Mouse (Mus musculus) testis, postnatal 10 days (tissue): ENCODE data around the gene Fam171a1.
"Not testable (repeated sequence)": the region's sequence is repeated elsewhere in the genome, so short reads cannot be mapped to it uniquely, and the experiment has no call there.

Experiments
- DNase-seq: peaks from one replicate; pipeline ENCODE4 v3.0.0; 2021; ENCODE audit warnings: low spot score

Gene Fam171a1

DNA sequence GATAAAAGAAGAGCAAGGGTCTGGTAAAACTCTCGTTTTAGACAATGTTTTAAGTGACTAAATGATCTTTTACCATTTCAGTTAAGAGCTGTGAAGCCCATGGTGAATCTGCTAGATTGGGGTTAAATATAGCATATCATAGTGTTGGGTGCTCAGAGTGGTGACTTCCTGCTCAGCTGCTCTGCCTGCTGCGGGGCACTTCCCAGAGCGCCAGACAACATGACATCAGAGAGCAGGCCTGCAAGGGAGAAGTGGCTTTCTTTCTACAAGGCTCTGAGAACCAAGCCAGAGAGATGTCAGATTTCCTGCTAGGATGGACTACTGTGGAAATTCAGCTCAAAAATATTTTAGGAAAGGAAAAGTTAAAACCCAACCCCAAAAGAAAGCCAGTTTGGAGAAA lies 57.8 kb downstream of the Fam171a1 start:
- DNase-seq, result no peak

GRCm38 (mm10) chr2:3172656-3173055 lies 58.6 kb downstream of the Fam171a1 start:
- no peak for DNase-seq

DNA sequence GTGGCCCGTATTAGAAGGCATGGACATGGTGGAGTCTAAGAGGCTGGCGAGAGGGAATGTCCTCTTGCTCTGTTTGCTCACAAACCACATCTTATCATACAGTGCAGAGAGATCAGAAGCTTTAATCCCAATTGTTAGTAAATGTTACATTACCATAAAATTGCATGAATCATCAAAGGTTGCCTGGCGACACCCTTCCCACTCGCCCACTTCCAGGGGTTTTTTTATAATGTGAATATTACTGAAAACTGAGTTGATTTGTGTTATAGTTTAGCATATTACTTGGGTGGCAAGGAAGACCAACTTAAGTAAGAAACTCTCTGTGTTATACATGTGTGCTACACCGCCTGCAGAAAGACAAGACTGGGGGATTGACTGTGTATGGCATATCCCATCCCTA lies 60.9 kb downstream of the Fam171a1 start:
- no peak for DNase-seq

DNA sequence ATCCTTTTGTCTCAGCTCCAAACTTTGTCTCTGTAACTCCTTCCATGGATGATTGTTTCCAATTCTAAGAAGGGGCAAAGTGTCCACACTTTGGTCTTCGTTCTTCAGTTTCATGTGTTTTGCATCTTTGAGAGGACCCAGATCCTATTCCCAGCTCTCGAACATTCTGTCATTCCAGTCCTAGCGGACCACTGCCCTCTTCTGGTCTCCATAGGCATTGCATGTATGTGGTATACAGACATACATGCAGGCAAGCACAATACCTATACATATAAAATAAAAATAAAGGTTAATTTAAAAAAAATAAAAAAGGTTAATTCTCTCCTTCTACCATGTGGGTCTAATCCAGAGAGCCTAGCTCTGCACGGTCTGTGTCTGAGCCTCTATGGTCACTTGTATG lies 62.0 kb downstream of the Fam171a1 start:
- not testable (repeated sequence) for DNase-seq

DNA sequence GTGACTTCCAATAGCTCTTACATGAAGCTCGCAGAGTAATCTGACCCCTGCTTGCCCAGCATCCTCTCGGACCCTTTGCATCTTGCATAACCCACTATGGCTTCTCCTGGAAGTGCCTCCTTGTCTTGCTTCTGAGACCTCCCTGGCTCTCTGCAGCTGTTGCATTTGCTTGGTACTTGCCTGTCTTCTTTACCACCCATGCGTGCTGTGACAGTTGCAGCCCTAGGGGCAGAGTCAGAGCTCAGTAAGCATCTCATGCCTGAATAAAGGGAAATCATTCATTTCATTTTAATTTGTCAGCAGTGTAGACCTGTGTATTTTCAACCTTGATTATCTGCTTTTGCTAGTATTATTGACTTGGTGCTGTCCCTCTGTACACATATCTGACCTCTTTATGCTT lies 62.7 kb downstream of the Fam171a1 start:
- no peak for DNase-seq

DNA sequence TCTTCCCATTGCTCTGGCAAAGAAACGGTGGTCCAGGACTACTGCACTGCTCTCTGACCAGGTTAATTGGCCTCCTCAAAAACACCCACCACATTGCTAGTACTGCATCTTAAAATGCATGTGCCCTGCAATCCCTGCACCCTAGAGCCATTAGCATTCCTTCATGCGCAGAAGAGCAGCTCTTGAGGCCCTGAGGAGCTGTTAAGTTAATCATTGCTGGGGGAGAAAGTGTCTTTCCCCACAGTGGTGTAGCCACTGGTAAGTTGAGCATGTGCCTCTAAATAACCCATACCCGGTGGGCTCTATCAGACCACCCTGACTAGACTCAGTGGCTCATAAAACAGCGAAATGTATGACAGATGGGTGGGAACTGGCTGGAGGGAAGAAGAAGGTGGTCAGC lies 66.5 kb downstream of the Fam171a1 start:
- no peak for DNase-seq

- peak; percentile 56 for DNase-seq
Observed at GRCm38 (mm10) chr2:3183656-3184055, 69.6 kb downstream of the Fam171a1 start.

- peak; percentile 60 for DNase-seq
Observed at GRCm38 (mm10) chr2:3185335-3185734, 71.3 kb downstream of the Fam171a1 start.

GRCm38 (mm10) chr2:3188745-3189475 lies 74.9 kb downstream of the Fam171a1 start:
- no peak for DNase-seq

DNA sequence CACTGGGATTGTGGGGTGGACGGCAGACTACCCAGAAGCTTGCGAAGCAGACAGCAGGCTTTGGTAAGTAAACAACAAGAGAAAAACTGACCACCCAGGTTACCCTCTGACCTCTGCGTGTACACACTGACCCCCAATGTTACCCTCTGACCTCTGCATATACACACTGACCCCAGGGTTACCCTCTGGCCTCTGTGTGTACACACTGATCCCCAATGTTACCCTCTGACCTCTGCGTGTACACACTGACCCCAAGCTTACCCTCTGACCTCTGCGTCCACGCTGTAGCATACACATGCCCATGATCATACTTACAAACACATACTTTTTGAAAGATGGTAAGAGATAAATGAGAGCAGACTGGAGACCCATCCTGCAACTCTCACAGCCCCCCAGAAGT lies 77.1 kb downstream of the Fam171a1 start:
- DNase-seq, result no peak

GRCm38 (mm10) chr2:3195511-3195910 lies 81.5 kb downstream of the Fam171a1 start:
- DNase-seq, result no peak

DNA sequence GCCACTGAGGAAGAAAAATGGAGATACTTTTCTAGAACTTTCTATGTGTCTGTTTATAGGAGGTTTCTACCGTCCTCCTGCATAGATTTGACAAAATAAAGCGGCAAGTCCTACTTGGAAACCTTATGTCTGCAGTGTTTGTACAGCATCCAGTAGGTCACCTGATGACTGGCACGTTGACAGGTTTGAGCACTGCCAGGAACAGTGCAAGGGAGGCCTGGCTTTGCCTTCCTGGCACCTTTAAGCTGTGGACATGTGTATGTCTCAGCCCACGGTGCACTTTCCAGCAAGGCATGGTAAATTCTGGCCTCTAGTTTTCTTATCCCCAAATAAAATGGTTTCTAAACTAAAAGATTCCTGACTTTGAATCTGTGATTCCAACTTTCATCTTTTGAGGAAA lies 86.4 kb downstream of the Fam171a1 start:
- DNase-seq, result no peak

- DNase-seq, result no peak
Observed at GRCm38 (mm10) chr2:3206975-3207642, 93.1 kb downstream of the Fam171a1 start.

DNA sequence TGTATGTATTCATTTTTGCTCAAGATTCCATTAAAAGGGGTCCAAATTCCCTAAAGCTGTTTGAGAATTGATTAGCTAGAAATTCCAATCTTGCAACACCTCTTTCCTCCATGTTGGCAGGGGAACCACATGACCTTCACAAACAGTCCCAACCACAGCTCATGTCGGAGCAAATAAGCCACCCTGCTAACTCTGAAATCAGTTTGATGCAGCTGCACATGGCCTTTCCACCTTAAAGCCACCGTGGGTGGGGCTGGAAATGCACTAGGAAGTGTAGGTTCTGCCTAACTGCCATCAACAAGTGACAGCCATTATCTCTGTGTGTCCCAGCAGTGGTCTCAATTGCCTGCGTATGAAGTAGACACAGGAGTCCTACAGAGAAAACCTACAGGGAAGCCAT lies 101.5 kb downstream of the Fam171a1 start:
- DNase-seq, result no peak

GRCm38 (mm10) chr2:3216617-3217016 lies 102.6 kb downstream of the Fam171a1 start:
- DNase-seq, result no peak

- DNase-seq, result not testable (repeated sequence)
Observed at GRCm38 (mm10) chr2:3217577-3217976, 103.6 kb downstream of the Fam171a1 start.

GRCm38 (mm10) chr2:3218225-3218624 lies 104.2 kb downstream of the Fam171a1 start:
- no peak for DNase-seq

DNA sequence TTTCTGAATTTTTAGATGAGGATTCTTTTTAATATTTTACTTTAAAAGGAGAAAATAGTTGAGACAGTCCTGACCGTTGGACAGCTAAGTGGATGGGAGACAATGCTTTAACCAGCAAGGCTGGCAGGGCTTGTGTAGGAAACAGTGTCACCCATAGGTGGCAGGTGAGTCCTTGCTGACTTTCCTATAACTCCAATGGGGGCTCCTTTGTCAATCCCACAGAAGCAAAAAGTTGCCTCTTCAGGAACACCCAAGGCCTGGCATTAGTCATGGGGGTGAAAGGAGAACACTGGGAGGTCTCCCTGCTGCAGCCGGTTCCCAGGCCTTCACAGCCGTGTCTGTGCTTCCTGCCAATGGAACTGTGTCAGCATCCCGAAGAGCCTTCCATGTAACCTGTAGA lies 114.5 kb downstream of the Fam171a1 start:
- DNase-seq, result peak; percentile 45

DNA sequence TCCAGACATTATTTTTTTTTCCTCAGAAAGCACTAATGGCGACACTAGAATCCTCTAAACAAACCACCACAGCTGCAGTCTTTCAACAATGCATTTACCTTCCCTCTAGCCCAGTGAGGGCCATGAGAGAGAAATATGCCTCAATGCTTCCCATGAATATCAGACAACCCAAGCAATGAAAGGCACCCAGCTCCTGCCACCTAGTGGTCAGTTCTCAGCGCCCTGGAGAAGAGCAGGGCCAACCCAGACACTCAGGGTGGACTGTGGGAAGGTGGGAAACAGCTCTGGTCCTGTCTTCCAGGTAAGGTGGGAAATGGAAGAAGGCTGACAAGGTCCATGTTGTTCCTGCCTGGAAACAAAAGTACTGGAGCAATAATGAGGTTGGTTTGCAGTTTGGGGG lies 115.0 kb downstream of the Fam171a1 start:
- DNase-seq, result peak; percentile 79

- DNase-seq, result no peak
Observed at GRCm38 (mm10) chr2:3239255-3239654, 125.2 kb downstream of the Fam171a1 start.

- DNase-seq, result no peak
Observed at GRCm38 (mm10) chr2:3244251-3244650, 130.2 kb downstream of the Fam171a1 start.

DNA sequence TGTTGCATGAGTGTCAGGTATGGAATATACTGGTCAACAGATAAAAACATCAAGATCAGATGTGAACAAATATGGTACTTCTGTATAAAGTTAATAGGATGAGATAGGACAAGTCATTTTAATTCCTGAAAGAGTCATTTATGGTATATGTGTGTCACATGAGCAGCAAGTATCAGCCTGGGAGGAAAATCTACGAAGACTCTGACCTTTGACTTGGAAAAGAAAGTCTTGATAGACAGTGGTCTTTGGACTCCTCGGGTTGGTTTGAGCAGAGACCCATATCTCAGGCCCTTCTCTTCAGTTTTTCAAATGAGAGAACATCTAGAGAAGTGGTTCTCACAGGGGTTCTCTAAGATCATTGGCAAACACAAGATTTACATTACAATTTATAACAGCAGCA lies 137.3 kb downstream of the Fam171a1 start:
- no peak for DNase-seq

DNA sequence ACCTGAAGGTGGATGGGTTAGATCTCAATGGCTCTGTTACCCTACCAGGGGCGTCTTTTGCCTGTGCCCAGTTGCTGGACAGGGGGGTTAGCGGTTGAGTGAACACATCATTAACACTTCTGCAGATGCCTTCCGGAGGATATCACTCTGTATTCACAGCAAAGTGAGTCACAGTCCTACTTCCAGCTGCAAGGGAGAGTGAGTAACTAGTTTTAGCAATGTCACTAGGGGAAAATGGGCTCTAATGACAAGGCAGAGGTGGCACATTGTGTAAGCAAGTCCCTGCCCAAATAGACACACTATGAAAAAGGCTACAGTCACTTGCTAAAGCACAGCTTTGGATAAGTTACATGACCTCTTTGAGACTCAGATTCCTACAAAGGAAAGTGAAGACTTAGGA lies 152.4 kb downstream of the Fam171a1 start:
- no peak for DNase-seq

DNA sequence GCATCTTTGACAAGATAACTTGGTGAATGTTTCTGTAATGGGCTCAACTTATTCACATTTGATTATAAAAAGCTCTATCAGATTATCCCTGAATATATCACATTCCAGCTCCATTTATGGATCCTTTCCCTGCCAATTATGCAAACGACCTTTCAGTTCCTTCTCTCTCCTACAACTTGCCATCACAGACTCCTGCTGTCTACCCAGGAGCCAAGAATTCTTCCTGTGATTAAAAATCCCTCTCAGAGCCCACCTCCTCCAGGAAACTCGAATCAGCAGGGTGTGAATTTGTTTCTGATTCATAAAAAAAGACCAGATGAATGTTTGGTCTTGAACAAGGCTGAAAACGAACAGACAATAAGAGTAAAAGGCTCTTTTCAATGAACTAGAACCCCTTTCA lies 153.9 kb downstream of the Fam171a1 start:
- no peak for DNase-seq
